9 mouse cellular contexts compared by ENCODE assay signal in genomic region chr4:129795861-129796260, GRCm38 (mm10). TPM values are rescaled to one million over a fixed set of nuclear protein-coding genes. Genes with fewer than 3 reads are reported as not detected.
DNase-seq lines count a peak whose midpoint lies in the region; ATAC-seq lines count a peak whose summit lies in the region.
"Had no signal": no experiment of that assay in that cellular context is flagged by ENCODE, and none has a peak within 500 bp of the region (broad histone marks: within the 10 kb centered on the region; RNA-seq: fewer than 3 reads in every experiment).

No protein-coding gene starts in this region.

- peak; percentile 25 for DNase-seq in embryo, embryonic 9.5 days (ENCODE audit: extremely low spot score)
- DNase-seq in embryo, embryonic 10.5 days (ENCODE audit: low spot score), result no peak
- DNase-seq in lung, postnatal 4 days, result no peak
- no peak for DNase-seq in ovary, postnatal 14 days (ENCODE audit: low spot score)
- no peak for DNase-seq in adrenal gland, postnatal 10 days

- H3K27me3 ChIP-seq in lung, embryonic 15.5 days, result no peaks in the 10 kb centered on the region
- H3K27me3 ChIP-seq in limb, embryonic 12.5 days, result no peaks in the 10 kb centered on the region
- H3K27me3 ChIP-seq in stomach, embryonic 14.5 days (ENCODE audit: control insufficient read depth, insufficient read depth, low read length), result no peaks in the 10 kb centered on the region

- H3K4me1 ChIP-seq in lung, embryonic 15.5 days, result peaks cover 42% of the 10 kb centered on the region
- peaks cover 34% of the 10 kb centered on the region for H3K4me1 ChIP-seq in limb, embryonic 12.5 days (replicated peaks)
- H3K4me1 ChIP-seq in stomach, embryonic 14.5 days (ENCODE audit: control insufficient read depth, insufficient read depth, low read length), result peaks cover 30% of the 10 kb centered on the region

- peak overlapping the region; percentile 55 for H3K4me2 ChIP-seq in lung, embryonic 15.5 days
- H3K4me2 ChIP-seq in limb, embryonic 12.5 days, result peak overlapping the region; percentile 38
- peak overlapping the region; percentile 37 for H3K4me2 ChIP-seq in stomach, embryonic 14.5 days (replicated peaks; ENCODE audit: low read depth, low read length)

- H3K9ac ChIP-seq in lung, embryonic 15.5 days, result peak overlapping the region; percentile 14
- no peak overlapping the region for H3K9ac ChIP-seq in limb, embryonic 12.5 days (replicated peaks)
- H3K9ac ChIP-seq in stomach, embryonic 14.5 days (replicated peaks; ENCODE audit: low read depth, low read length), result no peak overlapping the region

- peak overlapping the region; percentile 26 for H3K4me3 ChIP-seq in lung, embryonic 15.5 days
- 0 out of 2 replicates have a peak overlapping the region, but pooled peaks have one; percentile 13 for H3K4me3 ChIP-seq in limb, embryonic 12.5 days (replicated peaks)
- H3K4me3 ChIP-seq in stomach, embryonic 14.5 days (ENCODE audit: low read depth, low read length), result peak overlapping the region; percentile 11; the same call in 1 of the 2 replicates

- WGBS in lung, embryonic 15.5 days, result 5% methylated on average over 8 of the region's 8 CpGs
- WGBS in limb, embryonic 12.5 days, result 25% methylated on average over 8 of the region's 8 CpGs
- 17% methylated on average over 8 of the region's 8 CpGs for WGBS in stomach, embryonic 14.5 days

- H3K36me3 ChIP-seq in lung, embryonic 15.5 days, result no peaks in the 10 kb centered on the region
- H3K36me3 ChIP-seq in limb, embryonic 12.5 days, result no peaks in the 10 kb centered on the region
- H3K36me3 ChIP-seq in stomach, embryonic 14.5 days (ENCODE audit: control insufficient read depth, insufficient read depth, low read length), result no peaks in the 10 kb centered on the region

- H3K27ac ChIP-seq in lung, embryonic 15.5 days, result peak overlapping the region; percentile 95
- peak overlapping the region; percentile 97 for H3K27ac ChIP-seq in limb, embryonic 12.5 days
- peak overlapping the region; percentile 98 for H3K27ac ChIP-seq in stomach, embryonic 14.5 days (ENCODE audit: low read length)
- H3K27ac ChIP-seq: macrophage had no signal

- ATAC-seq in lung, embryonic 15.5 days (ENCODE audit: borderline replicate concordance, extremely low read depth, low FRiP score, low TSS enrichment), result no peak
- no peak for ATAC-seq in limb, embryonic 12.5 days (ENCODE audit: insufficient number of reproducible peaks, insufficient read depth, low FRiP score, low TSS enrichment, low read depth)
- no peak for ATAC-seq in stomach, embryonic 14.5 days (ENCODE audit: insufficient number of reproducible peaks, insufficient read depth, low FRiP score, low read depth)

- H3K9me3 ChIP-seq in lung, embryonic 15.5 days, result no peaks in the 10 kb centered on the region
- H3K9me3 ChIP-seq in limb, embryonic 12.5 days, result no peaks in the 10 kb centered on the region
- no peaks in the 10 kb centered on the region for H3K9me3 ChIP-seq in stomach, embryonic 14.5 days (ENCODE audit: control insufficient read depth, low read depth, low read length)

RNA-seq across cellular contexts. Expression of gene Ptp4a2, which starts 15.2 kb away (rescaled TPM):
- polyA plus RNA-seq in lung, embryonic 15.5 days (2015; fragmentation: Nextera tagmentation; extraction: Ambion mirVana), result 353 and 378 TPM in 2 replicates
- polyA plus RNA-seq in limb, embryonic 12.5 days (2016; fragmentation: Nextera tagmentation; extraction: Ambion mirVana), result 327 and 335 TPM in 2 replicates
- 252 and 294 TPM in 2 replicates for polyA plus RNA-seq in stomach, embryonic 14.5 days (2014; fragmentation: Nextera tagmentation; extraction: Ambion mirVana)
- 100 to 1,000 TPM; 260 to 289 TPM for total RNA-seq in adrenal gland, postnatal 10 days (2021)

RNA-seq across cellular contexts. Expression of gene Khdrbs1, which starts 53.8 kb away (rescaled TPM):
- 125 and 126 TPM in 2 replicates for polyA plus RNA-seq in lung, embryonic 15.5 days (2015; fragmentation: Nextera tagmentation; extraction: Ambion mirVana)
- polyA plus RNA-seq in limb, embryonic 12.5 days (2016; fragmentation: Nextera tagmentation; extraction: Ambion mirVana), result 204 TPM in 2 replicates
- 95.5 and 103 TPM in 2 replicates for polyA plus RNA-seq in stomach, embryonic 14.5 days (2014; fragmentation: Nextera tagmentation; extraction: Ambion mirVana)
- total RNA-seq in adrenal gland, postnatal 10 days (2021), result 10 to 100 TPM; 64.3 to 83.7 TPM
